Mouse (Mus musculus) gastrocnemius, adult 8-10 months (tissue): ENCODE measurements around the gene Il31. TPM values are rescaled to one million over a fixed set of nuclear protein-coding genes. Genes with fewer than 3 reads are reported as not detected.
"Not testable (repeated sequence)": the region's sequence is repeated elsewhere in the genome, so short reads cannot be mapped to it uniquely, and the experiment has no call there.

Experiments used
- DNase-seq, 2 experiments: peaks; one replicate each; pipeline ENCODE4 v3.0.0; 2022; ENCODE audit warnings: low spot score in 2 of 2
- total RNA-seq, 4 experiments: library from RNA; stranded (reverse); gene quantifications; 2 replicates each; pipeline ENCODE4 v1.2.4; 2022

Gene Il31
- total RNA-seq: not detected

DNA sequence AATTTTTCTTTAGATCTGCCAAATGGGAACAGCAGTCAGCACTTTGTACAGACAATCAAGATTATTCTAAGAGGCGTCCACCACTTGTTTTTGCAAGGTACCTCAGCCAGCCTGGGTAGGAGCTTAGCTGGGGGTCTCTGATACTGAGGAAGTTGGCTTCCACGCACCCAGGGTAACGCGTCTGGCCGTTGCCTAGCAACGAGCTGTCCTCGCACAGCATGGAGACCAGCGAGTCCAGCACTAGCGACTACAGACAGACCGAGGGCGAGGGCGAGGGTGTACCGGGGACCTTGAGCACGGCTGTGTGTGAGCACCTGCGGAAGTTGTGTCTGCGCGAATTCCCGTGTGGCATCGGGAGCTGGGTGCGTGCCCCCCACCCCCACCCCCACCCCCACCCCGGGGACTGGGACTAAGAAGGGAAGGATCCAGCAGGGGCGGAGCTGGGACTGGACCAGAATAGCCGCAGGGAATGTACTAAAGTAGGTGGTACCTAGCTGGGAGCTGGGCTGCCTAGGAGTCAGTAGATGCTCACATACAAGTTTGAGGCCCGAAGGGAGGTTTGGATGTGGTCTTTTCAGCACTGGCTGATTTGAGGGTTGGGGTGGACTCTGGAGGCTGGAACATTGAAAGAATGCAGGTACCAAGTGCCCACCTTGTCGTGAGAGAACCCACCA, at the start of gene Il31, which contains the start of gene Lrrc43:
Il31 (minus strand) TSS at position 378 of the 674 bp plus-strand sequence.
Lrrc43 (plus strand) TSS at position 194 of the 674 bp plus-strand sequence.
- DNase-seq: no peak

DNA sequence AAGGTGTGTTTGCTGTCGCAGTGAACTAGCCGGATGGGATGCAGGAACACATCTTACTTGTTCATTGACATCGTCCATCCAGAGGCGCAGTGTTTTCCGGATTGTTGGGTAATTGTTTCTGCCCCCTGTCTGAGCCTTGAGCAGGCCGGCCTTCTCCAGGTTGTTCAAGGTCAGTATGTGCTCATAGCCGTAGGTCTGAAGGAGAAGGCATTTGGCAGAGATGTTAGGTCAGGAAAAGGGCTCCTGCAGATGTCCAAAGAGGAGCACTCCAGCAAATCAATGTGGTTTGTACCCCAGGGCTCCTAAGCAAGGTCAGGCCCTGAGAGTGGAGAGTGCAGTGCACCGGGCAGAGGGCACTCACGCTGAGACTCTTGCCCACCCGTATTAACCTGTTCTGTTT, 44.5 kb upstream of the Il31 start:
- DNase-seq: peak in 1 of 2 experiments; percentile 0

DNA sequence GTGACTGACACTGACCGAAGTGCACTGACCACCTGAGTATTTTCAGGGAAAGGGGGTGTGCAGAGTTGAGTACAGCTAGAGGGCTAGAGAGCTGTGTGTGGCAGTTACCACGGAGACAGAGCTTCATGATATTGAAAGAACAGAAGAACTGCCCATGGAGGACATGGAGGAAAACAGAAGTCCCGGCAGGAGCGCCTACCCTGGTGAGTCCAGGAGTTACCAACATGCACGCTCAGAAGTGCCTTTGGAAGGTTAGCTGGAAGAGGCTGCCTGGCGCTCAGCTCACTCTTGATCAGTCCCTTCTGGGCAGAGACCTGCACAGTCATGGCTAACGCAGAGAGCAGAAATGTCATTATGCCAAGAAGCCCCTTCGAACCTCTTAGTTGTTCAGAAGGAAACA, 40.8 kb upstream of the Il31 start:
- peak in 1 of 2 experiments; percentile 1 for DNase-seq

DNA sequence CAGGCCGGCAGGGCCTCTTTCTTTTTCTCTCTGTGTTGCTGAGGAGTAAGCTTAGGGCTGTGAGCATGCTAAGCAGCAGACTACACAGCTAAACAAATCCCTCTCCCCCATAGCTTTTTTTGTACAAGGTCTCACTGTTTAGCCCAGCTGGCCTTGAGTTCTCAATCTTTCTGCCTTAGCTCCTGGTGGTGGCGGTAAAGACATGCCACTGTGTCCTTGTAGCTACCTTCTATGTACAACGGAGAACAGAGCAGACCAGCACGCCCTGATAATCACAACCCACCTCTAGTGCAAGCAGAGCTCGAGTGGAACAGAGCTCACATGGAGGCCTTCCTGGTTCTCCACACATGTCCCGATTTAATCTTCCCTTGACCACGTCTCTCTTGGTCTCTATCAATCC, 39.4 kb upstream of the Il31 start:
- peak in 1 of 2 experiments; percentile 0 for DNase-seq

DNA sequence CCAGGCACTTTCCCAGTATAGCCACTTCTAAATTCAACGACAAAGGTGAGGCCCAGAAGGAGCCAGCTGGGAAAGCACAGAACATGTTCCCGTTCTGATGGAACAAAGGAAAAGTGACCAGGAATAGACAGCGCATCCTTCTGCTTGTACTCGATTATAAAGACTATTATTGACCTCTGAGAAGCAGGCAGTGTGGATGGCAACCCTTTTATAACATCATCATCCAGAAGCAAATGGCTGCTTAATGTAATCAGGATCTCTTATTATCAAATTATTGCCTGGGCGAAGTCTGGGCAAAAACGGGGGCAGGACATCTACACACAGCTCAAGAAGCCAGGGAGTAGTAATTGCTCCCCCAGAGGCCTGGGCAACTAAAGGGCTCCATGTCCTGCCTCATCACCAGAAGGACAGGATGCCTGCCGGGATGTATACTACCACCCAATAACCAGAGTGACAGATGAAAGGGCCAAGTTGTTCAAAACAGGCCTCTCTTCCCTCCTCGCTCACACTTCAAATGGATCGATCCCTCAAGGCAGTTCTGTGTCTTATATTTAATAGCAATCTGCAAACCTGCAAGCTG, 36.7 kb upstream of the Il31 start:
- DNase-seq: peak in 1 of 2 experiments; percentile 1

DNA sequence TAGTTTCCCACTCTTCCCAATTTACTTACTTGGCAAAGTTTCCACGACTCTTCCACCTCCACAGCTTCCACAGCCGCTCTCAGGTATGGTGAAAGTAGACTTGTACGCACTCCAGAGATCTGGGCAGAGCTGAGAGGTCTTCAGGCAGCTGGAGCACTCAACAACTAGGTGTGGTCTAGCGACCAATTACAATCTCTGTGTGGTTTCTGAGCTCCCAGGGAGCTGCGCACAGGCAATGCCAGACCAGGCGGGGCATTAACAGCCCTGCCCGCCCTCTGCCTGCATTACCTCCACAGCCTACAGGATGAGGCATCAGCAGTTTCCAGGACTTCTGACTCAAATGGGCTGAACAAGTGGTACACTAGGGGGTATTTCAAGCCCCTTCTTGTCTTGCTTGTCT, 36.0 kb upstream of the Il31 start, which contains the start of gene Gm49027:
Gm49027 (minus strand) TSS at position 208 of the 400 bp plus-strand sequence.
- peak in 1 of 2 experiments; percentile 1 for DNase-seq

DNA sequence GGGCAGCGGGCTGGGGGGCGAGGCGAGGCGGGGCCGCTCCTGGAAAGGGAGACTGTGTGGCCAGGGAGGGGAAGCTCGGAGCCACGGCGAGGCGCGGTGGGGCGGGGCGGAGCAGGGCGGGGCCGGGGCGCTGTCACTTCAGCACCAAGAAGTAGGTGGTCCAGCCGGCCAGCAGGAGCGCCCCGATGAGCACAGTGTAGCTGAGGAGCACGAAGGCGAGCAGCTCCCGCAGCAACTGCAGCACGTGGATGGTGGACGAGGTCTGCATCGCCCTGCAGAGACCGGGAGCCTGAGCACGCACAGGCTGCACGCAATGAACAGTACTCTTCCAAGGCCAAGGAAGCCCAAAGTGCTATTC, 35.1 kb upstream of the Il31 start:
- DNase-seq: no peak

DNA sequence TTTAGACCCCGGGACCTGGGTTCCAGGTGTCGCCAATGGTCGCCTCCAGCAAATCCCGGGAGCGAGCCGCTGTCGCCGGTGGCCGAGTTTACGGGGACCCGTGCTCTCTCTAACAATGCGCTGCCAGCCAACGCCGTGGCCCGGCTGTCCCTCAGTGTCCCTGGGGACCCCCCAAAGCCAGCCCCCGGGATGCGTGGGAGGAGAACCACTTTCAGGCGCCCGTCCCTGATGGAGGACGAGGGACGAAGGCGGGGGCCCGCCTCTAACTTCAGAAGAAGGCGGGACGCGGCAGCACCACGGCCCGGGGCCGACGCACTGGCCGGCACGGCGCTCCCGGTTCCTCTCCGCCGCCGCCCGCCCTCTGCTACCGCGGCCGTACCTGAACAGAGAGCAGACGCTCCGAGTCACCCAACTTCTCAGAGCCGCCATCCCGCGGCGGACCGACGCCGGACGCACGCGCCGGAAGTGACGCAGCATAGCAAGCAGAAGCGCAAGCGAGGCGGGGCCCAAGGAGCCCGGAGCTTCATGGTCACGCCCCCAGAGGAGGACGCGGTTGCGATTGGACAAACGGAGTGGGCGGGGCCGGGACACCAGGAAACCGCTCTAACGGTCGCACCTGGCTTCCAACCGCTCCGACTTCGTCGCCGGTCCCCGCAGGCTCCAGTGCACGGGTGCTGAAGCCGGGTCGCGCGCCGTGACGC, 34.6 kb upstream of the Il31 start, which contains the start of gene Diablo:
Diablo (minus strand) TSS at position 485 of the 701 bp plus-strand sequence.
- peak; percentile 97 for DNase-seq

DNA sequence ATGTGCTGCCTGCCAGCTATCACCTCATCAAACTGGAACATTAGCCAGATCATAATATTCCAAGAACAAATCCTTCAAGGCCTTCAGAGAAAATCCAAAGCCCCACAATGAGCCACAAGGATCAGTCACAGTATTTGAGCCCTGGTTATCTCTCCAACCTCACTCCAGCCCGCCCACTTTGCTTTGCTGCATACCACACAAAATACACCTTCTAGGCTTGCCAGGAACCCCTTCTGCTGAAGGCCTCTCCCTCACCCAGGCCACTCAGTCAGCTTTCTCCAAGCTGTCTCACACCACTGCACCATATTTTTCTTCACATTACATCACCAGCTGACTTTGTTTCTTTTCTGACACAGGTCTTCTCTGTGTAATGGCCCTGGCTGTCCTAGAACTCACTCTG, 32.9 kb upstream of the Il31 start:
- no peak for DNase-seq

DNA sequence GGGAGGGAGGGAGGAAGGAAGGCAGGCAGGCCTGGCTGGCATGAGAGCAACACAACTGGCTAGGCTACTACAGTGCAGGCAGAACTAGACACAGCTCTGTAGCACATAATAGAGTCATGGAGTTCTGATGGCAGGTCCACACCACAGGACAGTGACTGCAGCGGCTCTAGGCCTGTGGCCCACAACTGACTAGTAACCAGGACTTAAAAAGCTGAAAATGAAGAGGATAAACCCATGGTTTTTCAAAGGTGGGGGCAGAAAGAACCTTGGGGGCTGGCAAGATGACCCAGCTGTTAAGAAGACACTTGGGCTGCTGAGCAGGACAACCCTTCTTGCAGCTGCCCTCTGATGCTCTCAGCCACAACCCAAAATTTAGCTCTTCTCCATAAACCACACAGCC, 32.3 kb upstream of the Il31 start:
- DNase-seq: no peak

DNA sequence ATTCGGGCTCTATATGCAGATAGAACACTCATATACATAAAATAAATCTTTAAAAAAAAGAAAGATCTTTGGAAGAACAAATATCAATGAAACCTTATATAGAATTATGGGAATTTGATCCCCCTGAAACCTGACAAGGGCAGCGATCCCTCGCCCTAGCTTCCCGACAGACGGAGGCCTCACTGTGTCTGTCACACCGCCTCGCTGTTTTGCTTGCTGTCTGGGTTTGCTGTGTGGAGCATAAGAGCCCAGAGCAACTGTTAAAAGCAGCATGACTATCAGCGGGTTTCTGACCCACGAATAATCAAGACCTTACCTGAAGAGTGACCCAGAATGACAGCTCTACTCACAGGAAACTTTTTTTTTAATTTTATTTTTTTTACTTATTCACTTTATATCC, 31.4 kb upstream of the Il31 start:
- no peak for DNase-seq

DNA sequence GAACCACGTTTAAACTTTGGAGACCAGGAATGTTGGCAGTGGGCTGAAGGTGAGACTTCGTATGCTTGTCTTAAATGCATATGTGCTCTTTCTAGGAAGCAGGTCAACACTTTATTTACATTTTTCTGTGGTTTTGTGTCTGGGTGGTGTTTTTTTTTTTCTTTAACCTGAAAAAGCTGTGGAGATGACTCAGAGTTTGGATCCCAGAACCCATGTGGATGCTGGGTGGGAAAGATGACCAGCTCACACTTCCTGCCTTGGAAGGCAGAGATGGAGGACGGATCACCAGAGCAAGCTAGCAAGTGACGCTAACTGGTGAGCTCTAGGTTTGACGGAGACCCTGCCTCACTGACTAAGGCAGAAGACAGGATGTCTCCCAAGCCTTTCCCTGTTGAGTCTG, 25.6 kb upstream of the Il31 start:
- DNase-seq: no peak

DNA sequence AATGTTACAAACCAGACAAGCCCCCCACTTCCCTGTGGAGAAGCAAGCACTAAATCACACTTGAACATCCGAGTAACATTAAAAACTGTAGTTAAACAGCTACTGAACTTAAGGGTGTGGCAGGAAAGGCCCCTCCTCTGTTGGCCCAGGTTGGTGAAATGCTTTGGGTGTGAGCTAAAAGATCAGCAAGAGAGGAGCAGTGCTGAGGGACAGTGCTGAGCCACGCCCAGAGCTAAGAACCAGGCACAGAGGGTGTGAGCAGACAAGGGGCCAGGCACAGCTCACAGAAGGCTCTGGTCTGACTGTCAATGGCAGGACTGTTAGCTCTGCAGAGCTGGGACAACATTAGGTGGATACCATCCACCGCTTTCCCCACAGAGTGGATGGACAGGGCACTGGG, 22.8 kb upstream of the Il31 start:
- no peak for DNase-seq

DNA sequence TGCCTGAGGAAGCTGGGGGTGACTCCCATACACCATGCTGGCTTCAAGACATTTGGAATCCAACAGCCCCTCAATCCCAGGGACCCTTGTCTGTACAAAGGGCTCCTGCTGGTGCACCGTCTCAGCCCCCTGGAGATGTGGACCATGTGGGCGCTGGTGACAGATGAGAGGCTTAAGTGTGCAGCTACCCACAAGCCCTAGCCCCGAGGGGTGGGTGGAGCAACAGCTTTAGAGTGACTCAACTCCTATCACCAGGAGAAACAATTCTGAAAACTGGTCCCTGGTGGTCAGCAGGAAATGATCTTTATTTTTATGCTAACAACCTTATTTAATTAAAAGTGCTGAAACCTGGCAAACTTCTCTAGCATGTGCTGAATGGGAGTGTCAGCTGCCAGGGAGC, 22.1 kb upstream of the Il31 start:
- DNase-seq: not testable (repeated sequence)

DNA sequence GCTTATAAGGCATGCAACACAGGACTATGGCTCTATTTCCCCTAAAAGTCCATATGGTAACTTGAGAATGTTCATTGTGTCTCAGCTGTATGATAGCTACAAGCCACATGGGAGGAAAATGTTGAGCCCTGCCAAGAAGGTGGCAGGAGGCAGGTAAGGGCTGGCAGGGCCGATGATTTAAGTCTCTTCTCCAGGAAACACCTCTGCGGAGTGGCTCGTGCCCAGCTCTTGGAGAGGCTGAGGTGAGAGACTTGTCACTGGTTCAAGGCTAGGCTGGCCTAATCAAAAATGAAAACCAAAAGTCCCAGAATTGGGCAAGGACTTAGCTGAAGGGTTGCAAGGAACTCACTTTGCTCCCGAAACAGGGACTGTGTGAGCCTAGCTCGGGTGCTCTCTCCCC, 20.9 kb upstream of the Il31 start, which contains the start of gene B3gnt4:
B3gnt4 (plus strand) TSS at position 301 of the 400 bp plus-strand sequence.
- DNase-seq: no peak

DNA sequence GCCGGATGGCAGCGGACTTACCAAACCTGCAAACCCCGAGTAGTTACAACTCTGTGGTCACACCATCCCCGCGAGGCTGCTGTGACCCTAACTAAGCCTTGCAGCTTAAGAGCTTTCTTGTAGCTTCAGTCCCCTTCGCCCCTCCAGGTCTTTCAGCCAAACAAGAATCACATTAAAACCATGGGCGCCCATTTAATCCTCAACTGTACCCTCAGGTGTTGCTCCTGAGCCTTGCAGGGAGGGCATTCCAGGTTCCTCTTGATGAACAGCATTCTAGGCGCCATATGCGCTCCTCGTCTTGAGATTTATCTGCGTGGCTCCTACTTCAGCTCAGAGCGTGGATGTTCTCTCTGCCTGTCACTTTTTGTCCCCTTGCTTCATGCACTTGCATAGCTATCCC, 19.6 kb upstream of the Il31 start:
- DNase-seq: no peak

DNA sequence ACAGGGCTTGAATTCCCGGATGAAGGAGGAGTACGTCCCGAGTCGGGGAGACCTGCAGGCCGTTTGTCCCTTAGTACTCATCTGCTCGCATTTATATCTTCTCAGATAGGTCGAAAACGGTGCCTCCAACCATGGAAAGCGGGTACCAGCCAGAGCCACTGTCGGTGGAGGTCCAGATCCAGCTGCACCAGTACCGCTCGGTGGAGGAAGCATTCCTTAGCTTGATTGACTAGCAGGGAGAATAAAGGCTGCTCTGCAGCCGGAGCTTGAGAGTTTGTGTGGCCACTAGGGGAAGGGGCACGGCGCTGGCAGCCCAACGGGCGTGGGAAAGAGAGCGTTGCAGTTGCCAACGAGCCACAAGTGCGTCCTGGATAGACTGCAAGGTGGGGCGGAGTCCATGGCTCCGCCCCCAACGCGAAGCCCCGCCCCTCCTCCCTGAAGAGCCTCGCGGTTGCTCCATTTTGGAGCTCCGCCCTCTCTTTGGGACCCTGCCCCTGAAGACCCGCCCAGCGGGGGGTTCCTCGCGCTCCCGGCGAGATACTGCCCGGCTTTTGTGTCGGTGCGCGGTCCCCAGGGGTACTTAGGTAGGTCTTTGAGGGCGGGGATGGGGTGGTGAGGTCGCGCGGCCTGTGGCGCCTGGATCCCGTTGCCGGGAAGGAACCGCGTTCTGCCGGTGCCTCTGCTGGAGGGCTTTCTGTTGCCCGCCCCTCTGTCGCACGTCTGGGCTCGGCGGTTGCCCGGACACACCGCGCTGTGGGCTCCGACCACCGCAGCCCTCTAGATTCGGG, 18.8 kb upstream of the Il31 start:
- peak; percentile 59 to 61 for DNase-seq

DNA sequence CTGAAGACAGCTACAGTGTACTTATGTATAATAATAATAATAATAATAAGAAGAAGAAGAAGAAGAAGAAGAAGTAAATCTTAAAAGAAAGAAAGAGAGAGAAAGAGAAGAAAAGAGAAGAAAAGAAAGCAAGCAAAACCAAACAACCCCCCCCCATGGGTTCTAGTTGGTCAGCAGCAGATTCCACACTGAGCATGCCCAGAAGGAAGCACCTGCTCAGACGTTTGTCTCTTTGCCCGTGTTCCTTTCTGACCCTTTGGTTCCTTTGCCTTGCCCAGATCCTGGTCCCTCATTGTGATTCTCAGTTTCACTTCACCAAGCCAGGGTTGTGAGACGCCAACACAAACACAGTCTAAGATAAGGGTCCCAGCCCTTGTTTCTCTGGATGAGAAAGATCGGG, 12.7 kb upstream of the Il31 start:
- no peak for DNase-seq

DNA sequence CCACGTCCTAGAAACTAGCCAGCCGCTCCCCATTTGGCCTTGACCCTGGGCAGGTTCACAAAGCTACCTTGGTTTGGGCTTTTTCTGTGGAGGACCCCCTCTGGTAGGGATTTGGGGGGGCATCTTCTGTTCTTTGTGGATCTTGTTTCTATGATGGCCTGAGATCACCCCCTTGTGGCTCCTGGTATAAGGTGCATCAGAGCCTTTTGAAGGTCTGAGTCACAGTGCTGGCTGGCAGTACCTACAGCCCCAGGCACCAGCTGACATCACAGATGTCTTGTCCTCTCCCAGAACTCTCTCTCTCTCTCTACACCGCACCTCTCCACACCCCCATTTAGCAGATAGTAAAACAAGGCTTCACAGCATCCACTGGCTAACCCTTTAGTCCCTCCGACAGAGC, 10.4 kb upstream of the Il31 start:
- no peak for DNase-seq

DNA sequence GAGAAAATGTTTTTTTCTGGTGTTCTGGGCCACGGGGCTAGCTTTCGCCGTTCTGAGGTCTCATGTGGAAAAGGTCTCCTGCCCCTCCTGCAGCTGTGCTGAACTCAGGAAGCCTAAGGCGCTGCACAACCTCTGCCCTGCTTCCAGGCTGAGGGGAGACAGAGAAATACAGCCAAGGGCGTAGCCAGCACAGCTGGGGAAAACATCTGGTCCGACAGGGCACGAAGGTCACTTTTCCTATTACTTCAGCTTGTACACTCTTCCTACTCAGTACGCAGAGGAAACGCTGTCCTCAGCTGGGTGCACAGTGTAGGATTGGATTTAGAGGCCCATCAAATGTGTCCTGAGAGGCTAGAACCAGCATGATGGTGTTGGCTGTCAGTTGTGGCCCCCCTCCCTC, 646 bp upstream of the Il31 start:
- peak; percentile 25 to 38 for DNase-seq

DNA sequence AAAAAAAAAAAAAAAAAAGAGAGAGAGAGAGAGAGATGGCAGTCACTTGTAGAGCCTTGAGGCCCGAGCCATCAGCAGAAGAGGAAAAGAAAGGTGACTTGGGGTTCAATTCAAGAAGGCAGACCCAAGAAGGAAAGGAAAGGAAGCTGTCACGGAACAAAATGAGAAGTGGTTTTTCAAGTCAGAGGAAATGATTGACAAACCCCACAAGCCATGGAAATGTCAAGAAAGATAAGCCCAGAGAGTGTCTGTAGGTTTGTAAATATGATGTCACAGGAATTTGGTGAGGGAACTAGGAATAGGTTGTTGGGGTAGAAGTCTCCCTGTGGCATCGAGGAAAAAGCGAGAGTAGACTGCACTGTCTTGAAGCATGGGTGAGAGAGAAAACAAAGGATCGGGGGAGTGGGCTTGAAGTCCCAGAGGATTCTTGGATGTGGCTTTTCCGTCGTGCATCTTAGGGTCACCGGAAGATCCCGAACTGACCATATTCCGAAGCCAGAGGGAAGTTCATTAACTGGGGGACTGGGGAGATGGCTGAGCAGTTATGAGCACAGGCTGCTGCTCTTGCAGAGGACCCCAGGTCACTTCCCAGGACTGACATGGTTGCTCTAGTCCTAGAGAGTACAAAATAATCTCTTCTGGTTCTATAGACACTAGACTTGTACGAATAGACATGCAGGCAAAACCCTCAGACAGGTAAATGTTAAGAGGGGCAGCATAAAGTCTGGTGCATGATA, 1.5 kb downstream of the Il31 start:
- DNase-seq: no peak
